Mouse (Mus musculus) cerebellum, postnatal 14 days (tissue): Measurements from ENCODE around the gene Npcd.
A peak's percentile ranks its signal among the peaks of the same experiment; 100 is the strongest.

Source experiments
- DNase-seq, 2 experiments: peaks; one replicate each; pipeline ENCODE4 v3.0.0; 2021; ENCODE audit warnings: mixed read lengths in 2 of 2

The Npcd gene

DNA sequence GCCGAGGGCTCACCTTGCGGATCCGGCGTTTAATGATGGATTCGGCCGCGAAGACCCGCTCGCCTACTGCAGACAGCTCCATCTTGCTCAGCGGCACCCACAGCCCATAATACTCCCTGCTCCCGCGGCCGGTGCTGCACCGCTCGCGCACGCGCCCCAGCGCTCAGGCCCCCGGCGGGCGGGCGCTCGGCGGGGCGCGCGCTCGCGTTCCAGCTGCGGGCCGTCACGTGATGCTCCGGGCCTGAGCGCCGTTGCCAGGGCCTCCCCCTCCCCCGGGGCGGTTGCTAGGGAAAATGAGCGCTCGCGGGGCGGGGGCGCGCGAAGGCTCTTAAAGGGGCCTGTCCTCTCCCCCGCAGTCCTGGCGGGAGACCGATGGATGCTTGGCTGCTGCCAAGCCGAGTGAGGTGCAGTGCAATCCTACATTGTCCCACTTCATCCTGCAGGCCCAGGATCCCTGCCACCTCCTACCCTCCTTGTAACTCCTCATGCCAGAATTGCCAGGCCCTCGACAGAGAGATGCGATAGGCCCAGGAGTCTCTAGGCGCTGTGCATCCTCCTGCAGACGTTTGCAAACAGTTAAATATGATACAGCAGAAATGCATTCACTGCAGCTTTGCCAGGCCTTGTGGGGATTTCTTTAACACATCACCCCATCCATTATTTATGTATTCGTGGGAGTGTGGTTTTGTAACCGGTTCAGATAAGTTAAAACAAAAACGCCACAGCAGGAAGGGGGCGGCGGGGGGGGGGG, at the start of gene Npcd, which contains the start of gene Cbx6:
Npcd (minus strand) TSS at position 108 of the 751 bp plus-strand sequence.
Cbx6 (minus strand) TSS at position 559 of the 751 bp plus-strand sequence.
- DNase-seq, result peak; percentile 99

DNA sequence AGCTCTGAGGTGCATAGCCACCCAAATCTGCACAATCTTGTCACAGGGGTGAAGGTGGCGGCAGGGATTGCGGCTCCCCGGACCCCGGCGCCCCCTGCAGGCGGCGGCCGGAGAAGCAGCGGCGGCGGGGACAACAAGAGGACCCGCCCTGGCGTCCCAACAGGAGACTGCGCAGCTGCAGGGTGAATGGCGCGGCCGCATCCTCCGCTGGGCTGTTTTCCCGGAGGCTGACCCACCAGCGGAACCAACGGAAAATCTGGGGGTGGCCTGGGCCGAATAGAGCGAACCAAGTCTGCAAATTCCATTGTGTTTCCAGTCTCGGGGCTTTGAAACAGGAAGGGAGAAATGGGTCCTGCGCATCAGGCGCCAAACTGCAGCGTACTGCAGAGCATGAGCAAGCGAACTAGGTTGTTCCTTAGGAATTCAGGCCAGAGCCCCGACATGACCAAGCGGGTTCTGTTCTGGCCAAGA, 49.4 kb upstream of the Npcd start:
- peak; percentile 97 for DNase-seq

DNA sequence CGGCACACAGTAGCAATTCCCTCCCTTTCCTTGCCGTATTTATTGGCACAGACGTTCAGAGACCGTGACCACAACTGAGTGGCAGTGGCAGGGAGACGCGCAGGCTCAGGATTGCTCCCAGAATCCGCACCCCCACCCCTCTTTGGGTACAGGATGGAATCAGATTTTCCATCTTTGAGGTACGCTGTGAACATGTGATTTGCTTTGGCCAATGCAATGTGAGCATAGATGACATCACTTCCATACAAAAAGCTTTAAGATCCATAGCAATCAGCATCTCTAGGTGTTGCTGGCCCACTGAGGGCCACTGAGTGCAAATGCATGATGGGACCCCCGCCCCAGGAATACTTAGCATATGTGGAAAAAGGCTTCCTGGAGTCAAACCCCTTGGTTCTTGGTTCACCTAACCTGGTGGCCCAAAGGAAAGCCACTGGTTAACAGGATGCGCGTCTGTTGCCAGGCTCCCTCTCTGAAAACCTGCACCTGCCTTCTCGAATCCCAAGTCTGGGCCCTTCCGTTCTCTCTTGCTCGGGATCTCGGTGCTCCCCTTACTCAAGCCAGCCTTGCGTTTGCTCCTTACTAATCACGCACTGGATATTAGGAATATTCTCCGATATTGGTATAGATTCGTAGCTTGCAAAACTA, 48.7 kb upstream of the Npcd start:
- DNase-seq, result peak; percentile 68 to 71

DNA sequence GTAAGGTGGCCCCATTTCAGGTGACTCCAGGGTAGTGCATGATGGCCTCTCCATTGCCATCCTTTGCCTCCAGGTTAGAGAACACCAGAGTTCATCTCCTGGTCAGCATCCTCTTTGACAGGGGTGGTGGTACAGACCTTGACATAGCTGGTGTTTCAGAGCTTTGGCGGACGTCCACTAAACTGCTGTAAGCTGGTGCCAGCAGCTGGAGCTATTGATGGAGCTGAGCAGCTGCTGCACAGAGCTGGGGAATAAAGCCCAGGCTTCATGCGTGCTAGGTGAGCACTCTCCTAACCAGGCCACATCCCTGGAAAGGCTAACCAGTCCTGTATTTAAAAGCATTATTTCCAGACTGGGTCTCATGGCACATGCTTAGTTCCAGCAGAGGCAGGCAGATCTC, 46.4 kb upstream of the Npcd start:
- DNase-seq, result no peak

DNA sequence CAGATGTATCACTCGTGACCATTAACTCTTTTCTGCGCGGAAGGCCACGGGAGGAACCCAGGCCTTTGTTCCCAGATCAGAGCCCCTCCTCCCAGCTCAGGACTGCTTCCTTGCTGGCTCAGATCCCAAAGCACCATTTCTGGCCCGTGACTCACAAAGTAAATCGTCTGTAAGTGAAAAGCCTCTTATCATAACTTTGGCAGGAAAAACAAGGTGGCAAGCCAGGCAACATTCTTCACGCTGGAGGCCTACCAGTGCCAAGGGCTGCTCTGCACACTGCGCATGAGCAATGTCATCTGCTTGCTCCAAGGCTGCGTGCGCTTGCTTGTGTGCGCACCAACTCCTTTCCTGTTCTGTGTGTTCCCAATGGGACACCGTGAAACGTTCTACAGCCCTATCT, 45.3 kb upstream of the Npcd start:
- DNase-seq, result peak; percentile 84 to 89

DNA sequence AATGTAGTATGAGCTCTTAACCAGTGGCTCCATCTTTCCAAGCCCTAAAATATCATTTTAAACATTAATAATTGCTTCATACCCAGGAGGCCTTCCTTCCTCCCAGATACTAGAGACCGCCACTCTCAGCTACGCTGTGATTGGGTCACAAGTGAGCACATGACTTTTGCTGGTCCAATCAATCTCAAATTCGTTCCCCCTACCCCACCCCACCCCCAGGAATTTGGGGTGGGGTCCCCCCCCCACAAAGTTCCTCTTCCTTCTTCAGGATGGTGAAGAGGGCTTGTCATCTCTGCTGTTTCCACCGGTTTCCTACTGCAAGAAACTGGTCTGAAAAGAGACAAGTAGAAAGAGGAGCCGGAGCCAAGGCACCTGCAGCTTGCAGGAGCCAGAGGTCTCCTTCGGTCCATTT, 44.7 kb upstream of the Npcd start:
- DNase-seq, result no peak

DNA sequence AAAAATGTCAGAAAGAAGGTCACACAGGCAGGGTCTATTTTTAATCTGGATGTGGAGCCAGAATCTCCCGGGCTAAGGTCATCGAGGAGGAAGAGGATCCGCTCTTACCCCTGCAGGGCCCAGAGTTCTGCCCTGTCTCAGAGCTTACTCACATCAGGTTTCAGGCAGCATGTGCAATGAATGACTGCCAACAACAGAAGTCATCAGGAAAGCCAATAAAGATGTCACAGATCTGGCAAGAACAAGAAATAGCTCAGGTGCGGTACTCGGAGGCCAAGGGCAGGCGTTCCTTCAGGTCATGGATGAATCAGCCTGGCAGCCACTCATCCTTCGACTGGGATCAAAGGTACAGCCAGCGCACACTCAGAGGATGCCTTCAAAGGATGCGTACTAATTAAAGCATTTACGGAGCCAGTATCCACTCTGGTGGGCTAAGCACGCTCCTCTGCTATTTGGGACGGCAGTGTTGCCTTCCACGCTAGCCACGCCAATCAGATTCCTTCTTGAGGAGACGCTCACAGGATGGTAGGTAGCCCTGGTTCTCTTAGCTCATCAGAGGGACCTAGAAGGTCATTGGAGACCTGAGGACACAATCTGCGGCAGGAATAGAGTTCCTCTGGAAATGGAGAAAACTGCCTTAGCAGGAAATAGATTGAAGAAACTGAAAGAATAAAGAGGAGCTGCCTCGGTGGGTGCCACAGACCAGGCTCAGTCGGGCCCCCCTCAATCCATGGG, 41.4 kb upstream of the Npcd start:
- DNase-seq, result peak; percentile 43 to 45

DNA sequence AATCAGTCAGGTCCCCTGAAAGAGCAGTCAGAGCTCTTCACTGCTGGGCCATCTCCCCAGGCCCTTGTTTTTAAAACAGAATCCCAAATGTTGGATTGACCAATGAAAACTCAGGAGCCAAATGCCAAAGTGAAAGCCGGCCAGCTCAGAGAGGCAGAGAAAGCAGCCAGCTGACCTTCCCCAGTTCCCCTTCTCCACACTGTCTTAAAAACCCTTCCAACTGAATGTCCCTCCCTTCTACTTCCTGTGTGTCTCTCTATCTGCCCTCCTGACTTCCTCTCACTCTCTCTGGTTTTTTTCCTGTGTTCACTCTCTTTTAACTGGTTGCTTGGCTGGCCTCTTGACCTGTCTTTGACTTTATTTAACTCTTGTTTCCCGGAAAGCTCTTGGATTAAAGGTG, 40.0 kb upstream of the Npcd start:
- DNase-seq, result no peak

DNA sequence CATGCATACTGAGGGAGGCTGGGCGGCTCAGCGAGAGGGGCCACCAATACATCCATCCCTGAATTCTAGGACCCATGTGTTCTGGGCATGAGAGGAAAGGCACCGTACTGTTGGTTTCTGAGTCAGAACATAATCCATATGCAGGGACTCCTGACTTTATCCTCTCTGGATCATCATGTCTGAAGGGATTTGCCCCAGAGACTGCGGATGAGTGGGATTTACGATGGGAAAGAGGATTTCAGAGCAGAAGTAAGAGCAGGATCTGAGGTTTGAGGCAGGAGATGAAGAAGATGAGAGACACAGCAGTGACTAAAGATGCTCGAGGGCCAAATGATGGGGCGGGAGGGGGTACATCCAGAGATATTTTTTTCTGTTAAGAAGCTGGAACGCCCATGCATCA, 39.5 kb upstream of the Npcd start:
- DNase-seq, result no peak

DNA sequence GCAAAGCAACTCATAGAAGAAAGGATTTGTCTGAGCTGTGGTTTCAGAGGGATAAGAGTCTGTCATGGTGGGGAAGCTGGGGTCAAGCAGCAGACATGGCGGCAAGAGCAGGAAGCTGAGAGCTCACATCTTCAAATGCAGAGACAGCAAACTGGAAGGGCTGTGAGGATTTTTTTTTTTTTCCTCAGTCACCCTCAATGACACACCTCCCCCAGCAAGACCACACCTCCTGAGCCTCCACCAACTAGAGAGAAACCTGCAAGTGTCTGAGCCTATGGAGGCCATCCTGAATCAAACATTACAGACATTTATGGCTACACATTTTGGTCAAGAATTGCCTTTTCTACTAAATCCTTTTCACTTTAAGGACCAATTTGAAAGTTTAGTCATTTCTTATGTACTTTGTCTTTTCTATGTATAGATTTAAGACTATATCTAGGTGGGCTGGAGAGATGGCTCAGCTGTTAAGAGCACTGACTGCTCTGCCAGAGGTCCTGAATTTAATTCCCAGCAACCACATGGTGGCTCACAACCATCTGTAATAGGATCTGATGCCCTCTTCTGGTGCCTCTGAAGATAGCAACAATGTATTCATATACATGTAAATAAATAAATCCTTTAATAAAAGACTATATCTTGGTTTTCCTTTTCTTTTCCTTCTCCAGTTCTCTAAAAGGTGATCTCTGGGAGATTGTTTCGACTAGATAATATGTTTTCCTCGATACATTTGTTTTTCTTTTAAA, 33.4 kb upstream of the Npcd start:
- DNase-seq, result no peak

DNA sequence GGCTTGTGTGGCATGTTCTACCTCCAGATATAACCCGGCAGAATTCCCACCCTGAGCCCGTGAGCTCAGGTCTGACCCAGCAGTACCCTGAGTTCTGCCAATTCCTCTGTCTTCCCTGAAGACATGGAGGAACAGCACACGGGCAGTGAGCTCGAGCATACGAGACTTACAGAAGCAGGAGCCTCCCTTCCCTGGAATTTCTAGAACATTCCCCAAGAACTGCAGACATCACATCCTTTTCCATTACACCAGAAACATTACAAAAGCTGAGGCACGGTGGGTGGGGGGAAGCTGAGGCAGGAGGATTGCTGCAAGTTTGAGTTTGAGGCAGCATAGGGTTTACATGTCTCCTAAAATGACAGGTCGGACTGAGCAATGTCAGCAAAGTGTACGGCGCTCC, 25.8 kb upstream of the Npcd start:
- no peak for DNase-seq

DNA sequence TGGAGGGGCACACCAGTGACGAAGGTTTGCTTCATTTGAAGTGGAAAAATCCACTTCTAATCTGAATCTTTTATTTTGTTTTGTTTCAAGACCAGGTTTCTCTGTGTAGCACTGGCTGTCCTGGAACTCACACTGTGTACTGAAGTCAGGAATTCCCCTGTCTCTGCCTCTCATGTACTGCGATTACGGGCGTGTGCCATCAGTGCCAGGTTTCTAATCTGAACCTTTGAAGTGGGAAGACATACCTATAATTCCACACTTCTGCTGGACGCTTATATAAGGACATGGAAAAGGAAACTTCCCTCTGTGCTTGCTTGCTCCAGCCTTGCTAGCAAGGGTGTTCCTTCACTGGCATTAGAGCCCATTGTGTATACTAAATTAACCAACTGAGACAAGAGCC, 24.9 kb upstream of the Npcd start:
- DNase-seq, result no peak

DNA sequence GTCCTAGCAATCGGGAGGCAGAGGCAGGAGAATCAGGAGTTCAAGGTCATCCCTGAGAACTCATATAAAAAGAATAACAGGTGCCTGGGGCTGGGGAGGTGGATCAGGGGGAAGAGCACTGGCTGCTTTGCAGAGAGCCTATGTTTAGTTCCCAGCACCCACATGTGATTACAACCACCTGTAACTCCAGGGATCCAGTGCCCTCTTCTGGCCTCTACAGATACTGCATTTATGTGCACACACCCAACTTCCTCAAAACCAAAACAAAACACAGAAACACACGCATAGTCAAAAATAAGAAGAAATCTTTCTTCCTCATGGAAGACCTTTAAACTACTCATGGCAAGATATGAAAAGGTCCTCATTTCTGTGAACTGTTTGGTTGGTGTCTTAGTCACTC, 16.1 kb upstream of the Npcd start:
- DNase-seq, result no peak

DNA sequence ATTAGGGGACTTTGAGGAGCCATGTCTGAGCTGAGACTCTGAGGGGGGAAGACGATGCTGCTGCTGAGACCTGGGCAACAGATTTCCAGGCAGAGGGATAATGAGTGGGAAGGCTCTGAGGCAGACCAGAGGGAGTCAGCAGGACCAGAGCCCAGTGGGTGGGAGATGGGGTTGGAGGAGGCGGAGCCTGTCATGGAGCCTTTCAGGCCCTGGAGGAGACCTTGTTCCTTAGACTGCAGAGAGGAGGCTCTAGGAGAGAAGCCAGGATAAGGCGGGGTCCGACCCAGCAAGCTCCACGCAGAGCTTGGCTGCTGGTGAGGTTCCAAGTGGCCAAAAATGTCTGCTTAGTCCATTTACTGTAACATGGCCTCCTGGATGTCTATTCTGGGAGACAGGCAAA, 13.1 kb upstream of the Npcd start:
- DNase-seq, result peak; percentile 45 to 58

DNA sequence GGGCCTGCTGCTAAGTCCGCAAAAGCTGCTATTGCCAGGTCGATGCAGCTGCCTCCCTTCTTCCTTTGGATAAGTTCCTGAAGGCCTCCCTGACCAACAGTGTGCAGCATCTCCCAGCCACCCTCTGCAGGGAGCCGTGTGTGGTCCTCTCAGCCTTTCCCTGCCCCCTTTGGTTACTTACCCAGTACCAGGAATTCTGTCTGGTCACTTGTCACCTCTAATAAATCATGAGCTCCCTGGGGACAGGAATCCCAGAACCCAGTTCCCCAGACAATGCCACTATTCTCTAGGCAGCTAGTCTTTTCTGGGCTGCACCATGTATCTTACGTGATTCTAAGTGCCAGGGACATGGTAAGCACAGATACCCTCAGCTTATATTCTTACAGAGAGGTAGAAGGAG, 11.9 kb upstream of the Npcd start:
- no peak for DNase-seq

DNA sequence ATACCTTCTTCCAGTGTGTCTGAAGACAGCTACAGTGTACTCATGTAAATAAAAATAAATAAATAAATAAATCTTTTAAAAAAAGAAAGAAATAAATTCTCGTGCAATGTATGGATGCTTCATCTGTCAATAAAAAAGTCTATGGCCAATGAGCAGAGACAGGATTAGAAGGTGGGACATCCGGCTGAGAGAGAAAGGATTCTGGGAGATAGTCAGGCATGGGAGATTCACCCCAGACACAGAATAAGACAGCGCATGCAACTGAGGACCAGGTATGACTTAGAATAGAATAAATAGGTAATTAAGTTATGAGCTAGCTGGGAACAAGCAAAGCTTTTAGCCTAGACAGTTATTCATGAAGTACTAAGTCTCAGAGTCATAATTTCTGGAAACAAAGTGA, 8.9 kb upstream of the Npcd start:
- DNase-seq, result no peak

DNA sequence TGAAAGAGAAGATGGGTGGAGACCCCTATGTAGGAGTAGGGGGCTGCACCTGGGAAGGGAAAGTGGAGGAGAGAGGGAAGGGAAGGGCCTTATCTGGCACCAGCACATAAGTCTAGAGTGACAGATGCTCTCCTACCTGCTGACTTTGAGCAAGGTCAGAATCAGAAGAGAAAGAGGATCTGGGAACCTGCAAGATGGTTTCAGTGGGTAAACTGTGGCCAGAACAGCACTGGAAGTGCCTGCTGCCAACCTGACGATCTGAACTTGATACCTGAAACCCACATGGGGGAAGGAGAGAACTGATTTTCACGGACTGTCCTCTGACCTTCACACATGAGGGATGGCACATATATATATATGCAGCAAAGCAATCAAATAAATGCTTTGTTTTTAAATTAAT, 6.2 kb upstream of the Npcd start:
- DNase-seq, result no peak

DNA sequence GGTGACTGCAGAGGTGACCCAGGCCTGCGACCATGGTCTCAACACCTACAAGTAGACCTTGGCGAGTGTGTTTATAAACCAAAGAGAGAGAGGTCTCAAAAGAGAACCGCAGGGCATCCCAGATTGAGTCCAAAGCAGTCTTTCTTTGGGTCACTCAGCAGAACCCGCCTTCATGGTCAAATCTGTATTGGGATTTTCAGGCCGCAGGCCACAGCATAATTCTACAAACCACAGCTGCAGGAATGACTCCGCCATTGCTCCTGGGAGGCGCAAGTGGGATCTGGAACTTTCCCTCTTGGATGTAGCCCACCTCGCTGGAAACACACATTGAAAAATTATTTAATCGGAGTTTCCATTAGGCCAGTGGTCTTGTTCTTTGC, 834 bp upstream of the Npcd start:
- peak in 1 of 2 experiments; percentile 16 for DNase-seq

DNA sequence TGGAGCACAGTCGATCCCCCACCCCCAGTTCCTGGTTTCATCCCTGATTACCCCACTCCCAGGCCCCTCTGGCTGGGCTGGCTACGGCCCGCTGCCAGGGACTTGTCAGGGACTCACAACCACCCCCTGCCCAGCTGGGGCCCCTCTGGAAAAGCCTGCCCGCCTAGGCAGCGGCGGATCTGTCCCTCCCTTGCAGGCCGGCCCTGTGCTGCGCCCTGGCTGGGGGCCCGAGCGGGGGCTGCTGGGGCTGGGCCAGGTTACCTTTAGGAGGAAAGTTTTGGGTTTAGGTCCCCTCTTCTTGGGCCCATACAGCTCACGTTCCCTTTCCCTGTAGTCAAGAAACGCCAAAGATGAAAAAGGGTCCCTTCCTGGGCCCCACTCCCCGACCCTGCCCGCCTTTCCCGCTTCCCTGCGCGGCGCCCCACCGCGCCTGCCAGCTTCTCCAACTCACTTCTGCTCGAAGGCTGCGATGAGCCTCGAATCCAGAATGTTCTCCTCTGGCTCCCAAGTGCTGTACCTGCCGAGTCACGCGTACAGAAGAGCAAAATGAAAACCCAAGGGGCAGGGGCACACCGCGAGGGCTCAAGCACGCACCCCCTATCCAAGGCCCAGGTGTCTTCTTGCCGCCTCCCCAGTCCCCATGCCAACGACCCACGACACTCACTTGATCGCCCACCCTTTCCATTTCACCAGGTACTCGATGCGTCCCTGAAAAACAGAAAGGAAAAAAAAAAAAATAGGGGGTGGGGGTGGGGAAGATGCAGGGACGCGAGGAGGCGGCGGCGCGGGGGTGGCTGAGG, 586 bp downstream of the Npcd start:
- peak; percentile 64 for DNase-seq

DNA sequence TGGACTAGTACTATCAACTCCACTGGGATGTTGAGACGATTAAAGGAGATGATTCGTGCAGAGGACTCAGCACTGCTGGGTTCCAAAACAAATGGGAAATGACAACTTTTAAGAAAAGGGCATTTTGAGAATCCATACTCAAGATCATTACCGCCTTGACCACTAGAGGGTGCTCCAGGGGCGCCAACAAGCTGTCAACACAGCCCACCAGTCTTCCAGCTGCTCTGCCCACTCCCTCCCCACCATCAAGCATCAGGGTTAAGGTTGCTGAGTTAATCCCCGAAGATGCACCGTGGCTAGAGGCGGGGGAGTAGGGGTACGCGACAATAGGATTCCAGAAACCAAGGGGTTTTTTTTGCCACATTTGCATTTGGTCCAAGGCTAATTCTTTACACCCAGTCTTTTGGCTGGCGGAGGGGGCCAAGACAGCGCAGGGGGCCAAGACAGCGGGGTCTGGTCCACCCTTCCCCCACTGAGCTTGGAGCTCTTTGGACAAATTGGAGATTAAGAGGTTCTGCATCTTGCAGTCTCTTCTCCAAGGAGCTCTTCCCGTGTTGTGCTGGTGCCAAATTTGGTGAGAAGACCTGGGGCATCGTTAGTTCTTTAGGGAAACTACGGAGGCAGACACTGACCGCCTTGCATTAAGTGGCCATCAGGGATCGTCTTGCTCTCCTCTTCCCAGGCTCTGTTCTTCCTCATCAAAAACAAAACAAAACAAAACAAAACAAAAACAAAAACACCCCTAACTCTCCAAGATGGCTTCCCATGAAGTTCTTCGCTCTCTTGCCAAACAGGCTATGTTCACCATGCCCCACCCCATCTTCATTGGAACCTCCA, 1.8 kb downstream of the Npcd start:
- peak; percentile 91 to 93 for DNase-seq

DNA sequence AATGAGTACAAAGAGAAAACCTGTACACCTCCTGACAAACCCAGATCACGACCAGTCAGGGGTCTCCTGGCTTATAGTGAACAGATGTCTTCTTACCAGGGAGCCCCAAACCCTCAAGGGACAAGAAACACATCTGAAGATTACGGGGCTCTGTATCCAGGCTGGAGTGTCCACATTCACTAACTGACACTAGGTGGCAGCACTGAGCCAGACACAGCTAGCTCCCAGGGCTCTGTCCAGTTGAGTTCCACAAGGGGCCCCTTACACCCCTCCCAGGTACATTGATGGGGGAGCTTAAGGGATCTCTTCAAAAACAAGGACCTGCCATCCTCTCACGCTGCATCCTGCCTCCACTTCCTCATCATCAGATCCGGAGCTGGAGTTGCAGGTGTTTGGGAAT, 3.6 kb downstream of the Npcd start:
- peak; percentile 90 to 91 for DNase-seq
